Mouse (Mus musculus) embryonic facial prominence, embryonic 14.5 days (tissue): ENCODE data around the gene Efl1. TPM values are rescaled to one million over a fixed set of nuclear protein-coding genes. Genes with fewer than 3 reads are reported as not detected.

Source experiments
- ATAC-seq: fragments of 200-750 bp; cut with Nextera tagmentation; 2 replicates; pipeline ENCODE4 v1.8.0; 2017; ENCODE audit warnings: low read depth, moderate number of reproducible peaks, moderate TSS enrichment
- DNase-seq: peaks from one replicate; pipeline ENCODE4 v3.0.0-alpha.2; 2015; ENCODE audit warnings: low spot score
- H3K27ac ChIP-seq: fragments of 300-500 bp; sonication (generic); replicated peaks from 2 replicates; pipeline ENCODE4 v1.5.1; 2014; ENCODE audit warnings: low read depth, mild to moderate bottlenecking, low read length, moderate library complexity
- H3K27me3 ChIP-seq: fragments of 300-500 bp; sonication (generic); replicated peaks from 2 replicates; pipeline ENCODE4 v1.6.1; 2014; ENCODE audit warnings: low read length; ENCODE audit not compliant: control insufficient read depth, insufficient read depth
- H3K36me3 ChIP-seq: fragments of 300-500 bp; sonication (generic); 2 replicates; pipeline ENCODE4 v1.6.1; 2014; ENCODE audit warnings: low read length, mixed read lengths; ENCODE audit not compliant: control insufficient read depth, insufficient read depth
- H3K4me1 ChIP-seq: fragments of 300-500 bp; sonication (generic); 2 replicates; pipeline ENCODE4 v1.6.1; 2014; ENCODE audit warnings: antibody characterized with exemption, low read length; ENCODE audit not compliant: control insufficient read depth, insufficient read depth
- H3K4me2 ChIP-seq: fragments of 300-500 bp; sonication (generic); 2 replicates; pipeline ENCODE4 v1.6.1; 2014; ENCODE audit warnings: low read depth, mild to moderate bottlenecking, low read length, moderate library complexity, mixed read lengths
- H3K4me3 ChIP-seq: fragments of 300-500 bp; sonication (generic); 2 replicates; pipeline ENCODE4 v1.5.1; 2014; ENCODE audit warnings: low read depth, mild to moderate bottlenecking, low read length
- H3K9ac ChIP-seq: fragments of 300-500 bp; sonication (generic); 2 replicates; pipeline ENCODE4 v1.6.1; 2014; ENCODE audit warnings: low read depth, mild to moderate bottlenecking, low read length, moderate library complexity, mixed read lengths
- H3K9me3 ChIP-seq: fragments of 300-500 bp; sonication (generic); 2 replicates; pipeline ENCODE4 v1.6.1; 2016; ENCODE audit warnings: low read length; ENCODE audit not compliant: control insufficient read depth
- WGBS: fragments of 180-500 bp; shearing (Covaris S2); extraction: QIAGEN DNeasy Blood & Tissue Kit; methylation state at CpG from one replicate; pipeline ENCODE4 v1.1.7; 2014; 5-methylcytosine and 5-hydroxymethylcytosine counted together
- polyA plus RNA-seq: library from polyadenylated mRNA; unstranded; fragments of >200 nt; fragmentation: Nextera tagmentation; extraction: Ambion mirVana; gene quantifications from 2 replicates; pipeline ENCODE4 v1.2.1, GENCODE M21; 2014

Efl1 gene
- polyA plus RNA-seq, 1 experiment from 2014 or later = 19.8 TPM

DNA sequence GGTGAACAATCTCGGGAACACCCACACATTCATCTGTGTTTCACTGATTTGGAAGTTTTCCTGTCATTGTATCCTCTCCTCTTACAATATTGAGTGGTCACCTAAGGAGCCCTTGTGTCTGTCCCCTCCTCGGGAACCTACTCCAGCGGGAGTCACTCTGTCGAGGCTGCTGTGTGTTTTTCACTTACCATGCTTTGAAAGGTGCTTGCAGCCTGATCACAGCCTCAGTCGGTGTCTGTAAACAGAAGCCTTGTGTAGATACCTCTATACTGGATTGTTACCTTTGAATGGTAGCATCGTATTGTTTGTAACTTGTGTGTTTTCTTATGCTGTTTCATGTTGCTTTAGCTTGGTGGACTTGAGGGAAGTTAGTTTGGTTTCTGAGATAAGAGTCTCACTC lies 85.6 kb downstream of the Efl1 start:
- ATAC-seq (no peak), DNase-seq (no peak)
- no peak overlapping the region for H3K4me3 ChIP-seq
- H3K36me3 ChIP-seq = no peaks in the 10 kb centered on the region; the same call in 1 of the 2 replicates
- no peaks in the 10 kb centered on the region for H3K27me3 ChIP-seq
- H3K9me3 ChIP-seq = no peaks in the 10 kb centered on the region
- no peak overlapping the region for H3K4me2 ChIP-seq
- no peaks in the 10 kb centered on the region for H3K4me1 ChIP-seq
- no peak overlapping the region for H3K27ac ChIP-seq
- H3K9ac ChIP-seq = no peak overlapping the region
- WGBS = 77% methylated on average over 6 of the region's 6 CpGs

DNA sequence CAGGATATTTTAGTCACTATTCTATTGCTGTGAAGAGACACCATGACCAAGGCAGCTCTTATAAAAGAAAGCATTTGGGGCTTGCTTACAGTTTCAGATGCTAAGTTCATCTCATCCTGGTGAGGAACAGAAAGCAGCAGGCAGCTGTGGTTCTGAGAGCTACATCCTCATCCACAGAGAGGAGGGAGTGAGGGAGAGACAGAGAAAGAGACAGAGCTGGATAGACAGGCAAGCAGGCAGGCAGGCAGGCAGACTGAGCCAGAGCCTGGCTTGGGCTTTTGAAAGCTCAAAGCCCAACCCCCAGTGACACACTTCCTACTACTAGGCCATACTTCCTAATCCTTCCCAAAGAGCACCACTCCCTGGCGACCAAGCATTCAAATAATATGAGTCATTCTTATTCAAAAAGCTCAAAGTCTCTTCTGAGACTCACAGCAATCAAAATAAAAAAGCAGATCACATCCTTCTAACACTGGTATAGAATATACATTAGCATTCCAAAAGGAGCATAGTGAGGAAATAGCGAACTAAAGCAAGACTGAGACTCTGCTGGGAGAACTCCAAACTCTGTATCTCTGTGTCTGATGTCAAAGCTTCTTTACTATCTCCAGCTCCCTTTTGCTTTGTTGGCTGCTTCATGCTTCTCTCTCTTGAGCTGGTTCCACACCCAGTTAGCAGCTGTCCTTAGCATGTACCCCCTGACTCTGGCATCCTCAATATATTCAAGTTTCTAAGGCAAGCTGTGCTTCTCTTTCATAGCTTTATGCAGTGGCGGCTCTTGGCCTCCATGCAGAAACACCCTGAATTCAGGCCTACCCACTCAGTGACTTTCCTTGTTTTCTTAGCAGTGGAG lies 86.6 kb downstream of the Efl1 start:
- Histone ChIP-seq H3K27ac (no peak overlapping the region), H3K36me3 (no peaks in the 10 kb centered on the region; the same call in 1 of the 2 replicates), H3K9me3 (no peaks in the 10 kb centered on the region), H3K27me3 (no peaks in the 10 kb centered on the region), H3K4me1 (no peaks in the 10 kb centered on the region), H3K4me2 (no peak overlapping the region), H3K4me3 (no peak overlapping the region), H3K9ac (no peak overlapping the region)
- ATAC-seq (no peak), DNase-seq (no peak)
- 83% methylated on average over 3 of the region's 3 CpGs for WGBS

DNA sequence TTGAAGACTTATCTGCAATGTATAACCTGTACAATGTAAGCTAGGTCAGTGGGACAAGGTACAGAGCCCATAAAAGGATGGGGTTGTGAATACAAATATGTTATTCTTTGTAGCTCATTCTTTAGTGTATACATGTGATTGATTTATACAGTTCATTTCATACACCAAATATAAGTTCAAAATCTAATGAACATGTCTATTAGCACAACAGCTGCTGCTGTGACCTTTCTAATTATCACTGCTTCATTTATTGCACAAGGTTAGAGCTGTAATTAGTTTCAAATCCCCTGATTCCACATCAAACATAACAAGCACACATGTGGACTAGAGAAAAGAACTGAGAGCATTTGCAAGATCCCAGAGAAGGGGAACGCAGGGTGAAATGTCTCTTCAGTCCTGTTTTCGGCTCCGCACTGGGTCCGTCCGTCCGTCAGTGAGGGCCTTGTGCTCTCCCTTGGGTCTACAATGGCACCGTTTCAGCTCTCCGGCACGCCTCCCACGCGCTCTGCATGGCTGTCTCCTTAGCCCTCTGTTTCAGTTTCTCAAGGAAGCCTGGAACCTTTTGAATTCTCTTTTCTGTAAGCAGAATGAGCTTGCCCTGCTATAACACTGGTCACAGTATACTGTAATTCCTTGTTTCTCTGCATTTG lies 94.8 kb downstream of the Efl1 start:
- H3K36me3 ChIP-seq = no peaks in the 10 kb centered on the region
- no peaks in the 10 kb centered on the region for H3K27me3 ChIP-seq
- WGBS = 47% methylated on average over 11 of the region's 11 CpGs
- H3K4me2 ChIP-seq = no peak overlapping the region; the same call in 1 of the 2 replicates
- no peaks in the 10 kb centered on the region for H3K9me3 ChIP-seq
- H3K4me3 ChIP-seq = no peak overlapping the region
- H3K27ac ChIP-seq = 0 out of 2 replicates have a peak overlapping the region, but pooled peaks have one; percentile 28
- ATAC-seq = peak; percentile 55
- DNase-seq = no peak
- H3K9ac ChIP-seq = peak overlapping the region; percentile 28
- H3K4me1 ChIP-seq = peaks cover 18% of the 10 kb centered on the region; the same call in 1 of the 2 replicates

DNA sequence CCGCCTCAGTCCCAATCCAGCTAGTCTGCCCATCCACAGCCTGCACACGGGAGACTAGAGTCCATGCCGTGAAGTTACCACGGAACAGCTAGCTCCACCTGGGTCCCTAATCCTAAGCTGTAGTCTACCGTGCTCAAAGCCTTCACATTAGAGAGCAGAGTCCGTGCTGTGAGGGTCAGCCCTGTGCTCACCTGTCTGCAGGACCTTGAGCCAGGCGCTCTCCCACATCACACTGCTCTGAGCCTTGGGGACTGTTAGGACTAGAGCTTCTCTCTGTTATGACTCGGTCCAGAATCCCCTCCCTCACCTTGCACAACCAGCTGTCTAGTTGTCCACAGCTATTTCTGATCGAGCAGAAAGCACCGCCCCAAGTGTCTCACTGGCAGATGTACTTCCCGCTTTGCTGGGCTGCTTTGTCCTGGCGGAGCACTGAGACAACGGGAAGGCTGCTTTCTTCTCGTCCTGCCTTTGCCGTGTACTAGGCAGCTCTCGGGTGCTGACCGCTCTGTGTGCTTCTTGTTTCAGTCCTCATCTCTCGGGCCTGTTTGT lies 95.8 kb downstream of the Efl1 start:
- Histone ChIP-seq H3K9ac (no peak overlapping the region), H3K36me3 (no peaks in the 10 kb centered on the region), H3K4me1 (peaks cover 18% of the 10 kb centered on the region; the same call in 1 of the 2 replicates), H3K27me3 (no peaks in the 10 kb centered on the region), H3K27ac (no peak overlapping the region), H3K9me3 (no peaks in the 10 kb centered on the region), H3K4me3 (no peak overlapping the region), H3K4me2 (no peak overlapping the region)
- DNase-seq (no peak), ATAC-seq (no peak)
- WGBS = 81% methylated on average over 18 of the region's 18 CpGs

DNA sequence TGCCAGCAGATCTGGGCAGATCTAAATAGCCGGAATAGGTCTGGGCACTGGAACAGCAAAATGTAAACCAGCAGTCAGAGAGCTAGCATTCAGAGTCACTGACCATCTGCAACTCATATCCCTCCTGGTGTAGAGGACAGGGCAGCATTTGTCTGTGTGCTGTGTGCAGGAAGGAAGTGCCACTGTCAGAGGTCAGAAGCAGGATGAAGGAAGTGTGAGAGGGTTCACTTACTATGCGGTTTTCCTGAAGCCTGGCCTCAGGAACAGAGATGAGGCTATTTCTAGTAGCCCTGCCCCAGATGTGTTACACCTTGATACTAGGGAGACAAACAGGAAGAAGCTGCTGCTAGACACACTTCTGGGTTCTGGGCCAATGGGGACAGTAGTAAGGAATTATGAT lies 100.4 kb downstream of the Efl1 start:
- 43% methylated on average over 2 of the region's 2 CpGs for WGBS
- peaks cover 6% of the 10 kb centered on the region; the same call in 1 of the 2 replicates for H3K36me3 ChIP-seq
- H3K9me3 ChIP-seq = no peaks in the 10 kb centered on the region
- ATAC-seq (no peak), DNase-seq (no peak)
- H3K4me3 ChIP-seq = no peak overlapping the region
- H3K4me2 ChIP-seq = no peak overlapping the region
- H3K4me1 ChIP-seq = peaks cover 26% of the 10 kb centered on the region
- no peaks in the 10 kb centered on the region for H3K27me3 ChIP-seq
- H3K27ac ChIP-seq = no peak overlapping the region
- H3K9ac ChIP-seq = no peak overlapping the region

DNA sequence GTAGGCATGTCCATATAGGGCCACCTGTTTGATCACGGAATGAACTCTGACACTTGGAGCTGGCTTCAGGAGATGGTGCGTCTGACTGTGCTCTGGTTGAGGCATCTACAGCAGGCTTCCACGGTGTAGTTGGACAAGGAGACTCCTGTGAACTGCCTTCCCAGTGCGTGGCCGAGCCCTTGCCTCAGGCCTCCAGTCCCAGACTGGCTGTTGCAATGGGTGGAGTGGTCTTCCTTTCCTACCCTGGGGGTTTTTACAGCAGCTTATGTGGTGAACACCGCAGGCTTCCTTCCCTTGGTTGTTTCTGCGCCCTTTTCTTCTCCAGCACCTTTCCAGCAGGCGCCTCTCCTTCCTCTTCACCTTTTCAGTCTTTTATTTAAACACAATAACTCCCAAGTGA lies 100.8 kb downstream of the Efl1 start:
- 57% methylated on average over 8 of the region's 8 CpGs for WGBS
- Histone ChIP-seq H3K27ac (no peak overlapping the region), H3K4me3 (no peak overlapping the region), H3K4me1 (peaks cover 23% of the 10 kb centered on the region), H3K27me3 (no peaks in the 10 kb centered on the region), H3K36me3 (peaks cover 6% of the 10 kb centered on the region; the same call in 1 of the 2 replicates), H3K4me2 (no peak overlapping the region), H3K9me3 (no peaks in the 10 kb centered on the region), H3K9ac (no peak overlapping the region)
- ATAC-seq = no peak
- no peak for DNase-seq

DNA sequence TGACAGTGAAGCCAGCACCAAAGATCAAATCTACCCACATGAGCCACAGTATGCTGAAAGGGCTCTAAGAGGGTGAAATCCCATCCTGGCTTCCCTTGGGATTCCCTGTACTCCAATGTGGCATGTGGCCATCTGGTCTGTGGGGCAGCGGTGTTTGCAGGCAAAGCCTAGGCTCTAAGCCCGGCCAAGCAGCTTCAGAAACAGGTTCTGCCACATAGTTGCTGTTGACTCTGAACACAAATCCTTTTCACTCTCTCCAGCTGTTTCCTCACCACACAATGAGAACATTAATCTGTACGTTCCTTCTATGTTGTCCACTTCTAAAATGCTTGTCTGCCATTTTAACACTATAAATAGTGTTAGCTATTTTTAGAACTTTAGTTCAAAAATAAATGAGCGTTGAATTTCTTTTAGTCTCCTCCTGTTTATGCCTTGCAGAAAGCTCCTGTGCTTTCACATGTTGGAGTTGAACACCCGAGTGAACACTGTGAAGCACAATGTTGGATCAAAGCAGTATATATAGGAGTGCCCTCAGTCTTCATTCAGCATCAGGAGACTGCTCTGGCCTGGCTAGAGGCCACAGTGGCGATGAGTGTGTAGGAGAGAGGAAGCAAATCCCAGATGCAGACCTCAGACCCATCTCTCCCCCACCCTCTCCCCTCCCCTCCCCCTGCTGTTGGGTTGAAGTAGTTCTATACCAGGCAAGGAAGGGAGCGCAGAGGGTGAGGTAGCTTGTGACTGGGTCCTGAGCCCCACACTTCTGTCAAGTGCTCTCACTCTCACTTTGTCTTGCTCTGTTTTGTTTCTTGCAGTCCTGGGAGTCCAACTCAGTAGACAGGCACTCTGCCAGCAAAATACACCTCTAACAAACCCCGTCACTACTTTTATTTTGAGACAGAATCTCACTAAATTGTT lies 104.0 kb downstream of the Efl1 start:
- Histone ChIP-seq H3K4me1 (peaks cover 20% of the 10 kb centered on the region), H3K27me3 (no peaks in the 10 kb centered on the region), H3K9ac (no peak overlapping the region), H3K4me2 (no peak overlapping the region), H3K27ac (peak overlapping the region; percentile 75), H3K36me3 (peaks cover 10% of the 10 kb centered on the region; the same call in 1 of the 2 replicates), H3K9me3 (no peaks in the 10 kb centered on the region), H3K4me3 (no peak overlapping the region)
- peak; percentile 90 for ATAC-seq
- DNase-seq = peak; percentile 92
- 53% methylated on average over 8 of the region's 8 CpGs for WGBS

DNA sequence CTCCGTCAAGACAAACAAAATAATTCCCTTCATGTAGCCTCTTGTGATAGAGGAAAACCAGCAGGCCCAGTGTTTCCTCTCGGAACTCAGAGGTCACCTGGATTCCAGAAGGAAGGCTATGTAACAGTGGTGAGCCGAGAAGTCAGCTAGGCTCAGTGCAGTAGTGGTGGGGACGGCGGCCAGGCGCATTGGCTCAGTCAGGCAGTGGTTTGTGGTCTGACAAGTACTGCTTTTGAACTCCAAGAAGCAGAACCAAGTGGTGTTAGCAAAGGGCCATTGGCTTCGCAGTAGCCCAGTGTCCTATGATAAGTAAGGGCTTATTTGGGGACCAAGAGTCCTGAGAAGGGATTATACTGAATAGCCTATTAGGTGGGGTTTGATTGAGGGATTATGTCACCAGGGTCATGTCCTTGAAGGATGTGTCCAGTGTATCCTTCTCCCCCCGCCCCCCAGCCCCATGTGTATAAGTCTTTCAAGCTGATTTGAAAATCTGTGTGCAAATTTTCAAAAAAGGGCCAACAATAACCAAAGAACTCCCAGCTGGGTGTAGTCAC lies 107.3 kb downstream of the Efl1 start:
- H3K4me1 ChIP-seq = peaks cover 20% of the 10 kb centered on the region
- no peak for DNase-seq
- no peaks in the 10 kb centered on the region for H3K27me3 ChIP-seq
- no peak overlapping the region for H3K4me3 ChIP-seq
- no peak for ATAC-seq
- H3K36me3 ChIP-seq = peaks cover 7% of the 10 kb centered on the region; the same call in 1 of the 2 replicates
- no peak overlapping the region for H3K4me2 ChIP-seq
- 78% methylated on average over 8 of the region's 8 CpGs for WGBS
- H3K9ac ChIP-seq = no peak overlapping the region
- H3K27ac ChIP-seq = no peak overlapping the region
- H3K9me3 ChIP-seq = no peaks in the 10 kb centered on the region
